Mouse (Mus musculus) heart, postnatal 10 days (tissue): ENCODE results near the gene D030056L22Rik. TPM values are rescaled to one million over a fixed set of nuclear protein-coding genes. Genes with fewer than 3 reads are reported as not detected.

ENCODE experiments used
- DNase-seq, 2 experiments: peaks; one replicate each; pipeline ENCODE4 v3.0.0; 2021
- intact Hi-C: fragments of 180-260 bp; cut with DNase I; formaldehyde crosslinking; loops from one replicate; pipeline ENCODE4 v1.15.1; 2025
- total RNA-seq, 2 experiments: library from RNA; stranded (reverse); gene quantifications; 2 replicates each; pipeline ENCODE4 v1.2.3; 2021

D030056L22Rik gene
- total RNA-seq, result 10 to 100 TPM in 1 of 2 experiments, 1 to 10 TPM in 1; 9.1 to 13.5 TPM

DNA sequence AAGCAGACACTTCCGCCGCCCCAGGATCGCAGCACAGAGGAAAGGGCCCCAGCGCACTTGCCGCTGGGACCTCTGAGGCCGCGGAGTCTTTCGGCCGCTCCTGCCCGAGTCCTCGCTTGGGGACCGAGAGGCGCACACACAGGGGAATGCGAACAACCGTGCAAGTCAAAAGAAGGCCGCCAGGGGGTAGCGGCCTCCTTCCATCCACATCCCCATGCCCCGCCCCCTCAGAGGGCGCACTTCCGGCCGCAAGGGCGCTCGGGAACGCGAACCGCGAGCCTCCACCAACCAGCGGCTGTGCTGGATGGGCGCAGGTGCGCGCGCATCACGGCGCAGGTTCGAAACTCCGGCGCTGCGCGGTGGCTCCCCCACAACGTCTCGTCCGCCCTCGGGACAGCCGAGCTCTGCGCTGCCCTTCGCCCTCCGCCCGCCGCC lies at the start of gene D030056L22Rik:
TSS of gene D030056L22Rik (plus strand) at position 328 of the 435 bp plus-strand sequence.
- peak; percentile 98 to 99 for DNase-seq
- intact Hi-C loops, result loop anchor here (5.0 kb wide), 2 partner anchors 41 to 81 kb away; partner anchors contain the start of genes Carnmt1, Nmrk1 and Ostf1

DNA sequence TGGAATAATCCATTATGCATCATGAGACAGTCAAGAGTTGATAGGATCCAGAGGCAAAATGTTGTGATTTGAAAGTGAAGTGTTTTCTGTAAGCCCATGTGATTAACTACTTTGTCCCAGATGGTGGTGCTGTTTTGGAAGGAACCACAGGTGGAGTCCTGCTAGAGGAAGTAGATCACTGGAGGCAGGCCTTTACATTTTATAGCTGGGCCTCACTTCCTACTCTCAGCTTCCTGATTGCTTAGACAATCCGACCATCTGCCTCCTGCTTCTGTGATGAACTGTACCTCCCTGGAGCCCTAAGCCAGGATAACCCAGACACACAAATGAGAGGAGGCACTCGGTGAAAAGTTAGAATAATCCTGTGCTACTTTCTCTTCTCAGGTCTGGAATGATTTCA lies 49.1 kb upstream of the D030056L22Rik start:
- no peak for DNase-seq
- intact Hi-C loops, result no loop called here

DNA sequence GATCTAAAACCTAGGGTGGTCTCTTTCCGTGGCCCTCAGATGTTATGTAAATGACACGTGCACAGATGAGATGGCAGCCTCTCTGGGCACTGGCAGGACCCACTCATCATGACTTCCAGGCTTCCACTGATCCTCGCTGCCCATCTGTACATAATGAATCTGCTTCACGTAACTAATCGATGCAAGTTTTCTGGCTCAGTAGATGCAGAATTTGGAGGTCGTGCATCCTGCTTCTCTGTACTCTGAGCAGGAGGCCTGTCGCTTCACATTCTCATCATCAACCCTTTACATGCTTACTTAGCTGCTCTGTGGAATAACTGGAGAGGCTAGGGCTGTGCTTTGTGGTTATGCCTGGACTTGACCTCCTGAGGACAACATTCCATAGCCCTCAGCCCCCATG lies 46.0 kb upstream of the D030056L22Rik start:
- DNase-seq, result no peak
- intact Hi-C loops, result no loop called here

DNA sequence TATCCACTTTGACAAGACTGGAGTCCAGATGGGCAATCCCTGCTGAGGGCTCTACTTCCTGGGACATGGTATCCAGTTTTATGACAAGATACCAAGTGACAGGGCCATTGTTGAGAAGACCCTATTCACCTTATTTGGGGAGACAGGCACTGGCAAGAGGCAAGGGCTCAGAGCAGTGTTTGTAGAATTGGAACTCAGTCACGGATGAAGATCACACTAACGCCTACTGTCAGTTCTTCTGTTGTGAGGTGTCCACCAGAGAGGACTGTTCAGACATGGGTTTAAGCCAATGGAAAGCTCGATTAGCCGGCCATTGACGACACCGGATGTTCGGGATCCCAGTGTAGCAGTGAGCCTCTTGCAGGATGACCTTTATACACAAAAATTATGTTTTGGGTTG lies 43.4 kb upstream of the D030056L22Rik start:
- intact Hi-C loops, result no loop called here
- no peak for DNase-seq

DNA sequence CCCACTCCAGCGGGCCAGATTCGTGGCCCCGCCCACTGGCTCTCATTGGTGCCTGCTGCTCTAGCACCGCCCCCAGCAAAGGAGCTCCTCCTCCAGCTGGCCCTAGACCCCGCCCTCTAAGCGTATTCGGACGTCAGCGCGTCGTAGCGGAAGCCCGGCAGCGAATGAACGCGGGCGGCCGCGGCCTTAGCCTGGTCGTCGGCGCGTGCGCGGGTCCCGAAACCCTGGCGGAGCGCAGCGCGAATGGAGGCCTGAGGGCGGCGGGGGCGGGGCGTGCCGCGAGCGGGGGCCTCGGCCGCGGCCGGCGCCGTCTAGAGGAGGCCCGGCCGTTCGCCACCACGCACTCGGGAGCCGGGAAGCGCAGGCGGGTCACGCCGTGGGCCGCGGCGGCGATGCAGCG lies 42.4 kb upstream of the D030056L22Rik start, which contains the start of gene Carnmt1:
TSS of gene Carnmt1 (plus strand) at position 157 of the 400 bp plus-strand sequence.
- peak; percentile 99 for DNase-seq
- intact Hi-C loops, result loop anchor here (5.0 kb wide), 2 partner anchors 33 to 42 kb away; partner anchors contain the start of gene D030056L22Rik

DNA sequence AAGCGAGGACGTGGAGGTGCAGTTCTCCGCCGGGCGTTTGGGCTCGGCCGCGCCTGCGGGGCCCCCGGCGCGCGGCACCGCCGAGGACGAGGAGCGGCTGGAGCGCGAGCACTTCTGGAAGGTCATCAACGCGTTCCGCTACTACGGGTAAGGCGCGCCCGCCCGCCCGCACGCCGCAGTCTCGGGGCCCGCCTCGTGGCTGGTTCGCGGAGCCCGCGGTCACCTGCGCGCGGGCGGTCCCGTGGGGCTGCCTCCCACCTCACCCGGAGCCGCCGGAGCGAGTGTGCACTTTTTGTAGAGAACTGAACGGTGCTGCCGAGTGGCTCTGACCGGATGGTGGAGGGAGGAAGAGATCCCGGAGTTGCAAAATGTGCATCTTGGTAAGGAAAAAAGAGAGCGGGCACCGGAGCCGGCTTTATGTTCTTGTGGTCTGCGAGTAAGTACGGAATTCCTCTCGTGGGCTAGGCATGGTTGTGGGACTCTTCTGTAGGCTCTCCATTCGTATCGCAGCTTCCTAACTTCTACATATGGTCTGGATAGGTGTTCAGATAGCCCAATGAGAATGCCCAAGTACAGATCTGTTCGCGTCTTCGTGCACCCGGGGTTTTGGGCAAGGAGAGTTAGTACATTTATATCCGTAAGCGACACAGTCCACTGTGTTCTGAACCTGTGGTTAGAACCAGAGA lies 41.8 kb upstream of the D030056L22Rik start:
- intact Hi-C loops, result loop anchor here (5.0 kb wide), 2 partner anchors 34 to 41 kb away; partner anchors contain the start of gene D030056L22Rik
- peak; percentile 56 to 65 for DNase-seq

DNA sequence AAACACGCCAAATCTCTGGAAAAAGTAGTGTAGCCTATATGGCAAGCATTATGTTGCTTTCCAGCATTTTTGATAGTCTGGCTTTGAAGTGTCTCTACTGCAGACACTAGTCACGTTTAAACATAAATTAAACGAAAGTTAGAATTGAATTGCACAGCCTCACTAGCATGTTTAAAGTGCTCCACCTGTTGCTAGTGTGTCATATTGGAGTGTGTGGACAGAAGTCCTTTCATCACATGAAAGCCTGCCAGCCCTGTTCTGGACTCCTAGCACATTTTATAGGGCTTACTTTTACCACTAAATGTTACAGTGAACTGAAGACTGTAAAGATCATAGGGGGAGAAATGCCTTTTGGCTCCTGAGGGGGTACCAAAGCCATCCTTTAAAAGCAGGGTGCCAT lies 40.5 kb upstream of the D030056L22Rik start:
- intact Hi-C loops, result loop anchor here (5.0 kb wide), 2 partner anchors 35 to 40 kb away; partner anchors contain the start of gene D030056L22Rik
- peak in 1 of 2 experiments; percentile 19 for DNase-seq

DNA sequence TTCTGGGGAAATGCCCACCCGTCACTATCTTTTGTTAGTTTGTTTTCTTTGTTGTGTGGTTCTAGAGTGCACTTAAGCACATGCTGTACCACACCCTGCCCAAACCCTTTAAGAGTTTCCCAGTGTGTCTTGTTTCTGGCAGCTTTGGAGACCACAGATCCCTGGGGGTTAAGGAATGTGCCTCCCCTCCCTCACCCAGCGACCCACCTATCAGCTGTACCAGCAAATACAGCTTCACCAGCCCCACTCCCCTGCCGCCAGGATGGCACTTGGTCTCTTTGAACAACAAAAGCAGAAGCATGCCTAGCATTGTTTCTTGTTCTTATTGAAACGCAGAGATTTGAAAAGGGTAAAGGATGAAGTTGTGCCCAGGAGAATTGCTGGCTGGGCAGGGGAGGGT lies 39.9 kb upstream of the D030056L22Rik start:
- DNase-seq, result no peak
- intact Hi-C loops, result loop anchor here (5.0 kb wide), 2 partner anchors 36 to 39 kb away; partner anchors contain the start of gene D030056L22Rik

DNA sequence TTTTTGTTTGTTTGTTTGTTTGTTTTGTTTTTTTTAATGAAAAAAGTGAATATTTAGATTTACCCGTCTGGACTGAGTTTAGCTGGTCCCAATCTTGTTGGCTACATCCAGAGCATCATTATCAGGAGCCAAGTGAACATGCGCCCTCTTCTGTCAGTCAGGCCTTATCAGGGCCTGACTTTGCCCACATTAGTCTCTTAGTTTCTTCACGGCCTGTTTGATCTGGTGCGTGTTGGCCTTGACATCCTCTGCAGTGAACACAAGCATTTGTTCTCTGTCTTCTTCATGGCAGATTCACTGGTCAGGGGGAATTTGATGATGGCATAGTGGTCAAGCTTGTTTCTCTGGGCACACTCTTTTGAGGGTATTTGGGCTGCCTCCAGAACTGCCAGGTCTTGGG lies 30.9 kb upstream of the D030056L22Rik start:
- no peak for DNase-seq
- intact Hi-C loops, result no loop called here

DNA sequence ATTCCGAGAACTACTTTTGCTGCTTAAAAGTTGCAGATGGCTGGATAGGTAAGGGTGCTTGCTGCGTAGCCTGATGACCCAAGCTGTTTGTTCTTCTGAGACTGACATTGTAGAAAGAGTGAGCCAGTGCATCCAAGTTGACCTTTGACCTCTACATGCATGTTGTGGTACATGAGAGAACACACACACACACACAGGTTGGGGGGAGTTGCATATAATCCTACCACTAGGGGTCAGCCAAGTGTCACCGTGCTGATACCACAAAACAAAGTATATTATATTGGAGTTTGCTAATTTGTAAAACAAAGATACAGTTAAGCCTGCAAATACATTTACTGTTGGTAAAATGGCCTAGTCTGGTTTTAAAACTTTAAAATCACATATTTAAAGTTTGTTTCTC lies 25.4 kb upstream of the D030056L22Rik start:
- DNase-seq, result peak; percentile 25 to 57
- intact Hi-C loops, result loop anchor here (2.0 kb wide), 1 partner anchor 147 kb away; no protein-coding TSS in a partner anchor

DNA sequence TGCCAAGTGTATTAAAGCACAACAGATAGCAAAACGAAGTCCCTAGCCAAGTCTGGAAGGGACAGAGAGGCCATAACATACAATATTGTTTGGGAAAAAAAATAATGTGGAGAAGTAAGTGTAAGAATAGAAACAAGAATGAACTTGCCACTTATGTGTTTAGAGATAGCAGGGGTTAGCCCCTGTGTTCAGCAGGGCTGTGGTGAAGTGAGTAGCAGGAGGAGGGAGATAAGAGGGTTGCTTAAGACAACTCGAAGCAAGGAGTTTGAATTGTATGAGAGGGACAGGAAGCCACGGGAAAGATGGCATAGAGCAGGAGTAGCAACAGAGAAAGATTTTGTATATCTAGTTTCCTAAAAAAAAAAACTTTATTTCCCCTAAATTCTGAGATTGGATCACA lies 20.8 kb upstream of the D030056L22Rik start:
- DNase-seq, result no peak
- intact Hi-C loops, result no loop called here

DNA sequence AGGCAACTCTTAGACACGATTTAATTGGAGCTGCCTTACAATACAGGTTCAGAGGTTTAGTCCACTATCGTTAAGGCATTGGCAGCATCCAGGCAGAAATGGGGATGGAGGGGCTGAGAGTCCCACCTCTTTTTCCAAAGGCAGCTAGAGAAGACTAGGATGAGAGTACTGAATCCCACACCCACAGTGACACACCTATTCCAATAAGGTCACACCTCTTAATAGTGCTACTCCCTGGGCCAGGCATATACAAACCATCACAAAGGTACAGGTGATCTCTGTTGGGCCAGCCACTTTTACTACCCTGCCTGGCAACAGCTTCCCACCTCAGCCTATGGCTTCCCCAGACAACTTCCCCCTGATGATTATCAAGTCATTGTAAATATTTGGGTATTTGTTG lies 20.2 kb upstream of the D030056L22Rik start:
- intact Hi-C loops, result no loop called here
- DNase-seq, result no peak

DNA sequence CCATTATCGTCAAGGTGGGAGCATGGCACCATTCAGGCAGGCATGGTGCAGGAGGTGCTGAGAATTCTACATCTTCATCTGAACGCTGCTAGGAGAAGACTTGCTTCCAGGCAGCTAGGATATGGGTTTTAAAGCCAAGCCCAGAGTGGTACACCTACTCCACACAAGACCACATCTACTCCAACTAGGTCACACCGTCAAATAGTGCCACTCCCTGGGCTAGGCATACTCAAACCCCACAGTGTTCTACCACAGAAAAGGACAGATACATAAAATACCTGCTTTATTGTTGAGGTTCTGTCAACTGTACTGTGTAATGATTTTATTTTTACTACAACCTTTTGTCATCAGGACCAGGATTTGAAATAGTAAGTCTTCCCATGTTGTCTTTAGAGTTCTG lies 17.9 kb upstream of the D030056L22Rik start:
- intact Hi-C loops, result no loop called here
- no peak for DNase-seq

DNA sequence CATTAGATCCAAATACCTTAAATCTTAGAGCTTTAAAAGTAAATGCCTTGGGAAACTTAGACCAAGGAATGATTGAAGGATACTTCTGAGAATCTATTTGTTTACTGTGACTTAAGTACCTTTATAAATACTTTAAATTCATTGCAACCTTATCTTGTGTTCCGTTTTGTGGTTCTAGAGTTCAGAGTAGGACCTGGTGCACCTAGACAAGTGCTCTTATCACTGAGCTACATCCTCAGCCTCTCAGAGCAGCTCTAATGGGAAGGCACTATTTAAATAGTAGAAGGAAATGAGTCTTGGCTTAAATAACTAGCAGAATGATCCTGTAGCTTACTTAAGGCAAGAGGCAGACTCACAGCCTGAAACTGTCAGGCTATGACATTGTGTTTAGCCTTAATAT lies 17.4 kb upstream of the D030056L22Rik start:
- intact Hi-C loops, result no loop called here
- DNase-seq, result no peak

DNA sequence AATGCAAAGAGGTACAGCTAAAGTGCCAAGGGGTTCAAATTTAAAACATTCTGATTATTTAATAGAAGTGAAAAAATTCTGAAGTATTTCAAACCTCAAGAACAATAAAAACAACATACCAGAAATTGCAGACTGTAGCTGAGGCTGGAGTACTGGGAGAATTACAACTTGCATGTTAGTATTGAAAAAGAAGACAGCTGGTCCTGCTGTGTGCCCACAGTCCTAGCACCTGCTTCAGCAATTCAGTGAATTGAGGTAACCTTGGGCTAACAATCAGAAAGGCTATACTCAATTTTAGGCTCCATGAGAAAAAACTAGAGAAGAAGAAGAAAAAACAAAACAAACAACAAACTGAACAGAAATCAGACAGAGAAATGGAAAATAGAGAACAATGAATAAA lies 4.9 kb upstream of the D030056L22Rik start:
- DNase-seq, result no peak
- intact Hi-C loops, result no loop called here

DNA sequence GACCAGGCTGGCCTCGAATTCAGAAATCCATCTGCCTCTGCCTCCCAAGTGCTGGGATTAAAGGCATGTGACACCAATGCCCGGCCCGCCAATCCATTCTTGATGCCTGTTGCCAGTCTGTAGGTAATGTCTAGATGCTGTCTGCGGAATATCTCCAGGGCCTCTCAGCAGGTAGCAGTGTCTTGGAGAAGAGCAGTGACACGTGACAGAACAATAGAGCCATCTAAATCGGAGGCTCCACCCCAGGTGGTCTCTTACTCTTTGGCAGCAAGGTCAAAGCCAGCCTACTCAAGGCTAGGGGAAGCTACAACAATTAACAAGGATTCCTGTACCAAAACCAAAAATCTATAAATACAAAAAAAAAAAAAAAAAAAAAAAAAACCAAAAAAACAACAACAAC lies 2.1 kb upstream of the D030056L22Rik start:
- DNase-seq, result no peak
- intact Hi-C loops, result loop anchor here (5.0 kb wide), 2 partner anchors 39 to 79 kb away; partner anchors contain the start of genes Carnmt1, Nmrk1 and Ostf1

DNA sequence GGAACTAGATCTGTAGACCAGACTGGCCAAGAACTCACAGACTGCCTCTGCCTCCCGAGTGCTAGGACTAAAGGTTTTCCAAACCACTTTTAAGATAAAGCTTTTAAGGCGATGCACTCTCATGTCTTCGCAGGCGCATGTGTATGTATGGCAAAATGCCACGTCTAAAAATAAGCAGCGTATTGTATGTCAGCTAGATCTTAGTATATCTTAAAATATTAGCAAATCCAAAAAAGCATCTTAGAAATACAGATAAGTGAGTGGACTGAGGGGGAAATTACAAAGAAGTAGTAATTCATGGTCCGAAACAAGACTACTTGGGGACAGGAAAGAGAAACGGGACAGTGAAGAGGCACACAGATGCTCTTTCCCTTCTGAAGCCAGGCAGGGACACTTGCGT lies 1.4 kb upstream of the D030056L22Rik start:
- intact Hi-C loops, result loop anchor here (5.0 kb wide), 2 partner anchors 39 to 79 kb away; partner anchors contain the start of genes Carnmt1, Nmrk1 and Ostf1
- DNase-seq, result no peak

DNA sequence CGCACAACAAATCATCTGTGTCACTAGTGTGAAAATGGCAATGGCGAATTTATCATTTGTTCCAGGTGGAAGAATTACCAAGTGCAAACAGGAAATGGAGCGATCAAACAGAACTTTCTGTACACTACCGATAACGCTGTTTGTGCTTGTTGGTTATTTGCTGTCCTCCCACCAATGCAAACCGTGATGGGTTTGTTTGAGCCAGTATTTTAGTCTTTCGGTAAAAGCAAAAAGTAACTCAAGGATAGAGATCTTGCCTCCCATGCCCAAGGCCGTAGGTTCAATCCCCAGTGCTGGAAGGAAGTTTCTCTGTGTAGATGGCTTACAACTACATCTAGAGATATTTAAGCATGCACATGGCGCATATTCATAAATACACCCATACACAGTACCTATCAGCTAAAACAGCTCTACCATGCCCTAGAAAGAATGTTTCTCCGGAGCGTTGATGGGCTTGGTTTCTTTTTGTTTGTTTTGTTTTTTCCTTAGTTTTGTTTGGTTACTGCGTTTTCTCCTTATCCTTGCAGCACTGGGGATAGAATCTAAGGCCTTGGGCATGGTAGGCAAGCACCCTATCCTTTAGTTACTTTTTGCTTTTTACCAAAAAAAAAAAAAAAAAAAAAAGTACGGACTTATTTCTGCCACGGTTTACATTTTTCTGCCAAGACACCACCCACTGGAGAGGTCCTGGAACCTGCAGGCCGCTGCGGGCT lies 684 bp upstream of the D030056L22Rik start:
- intact Hi-C loops, result loop anchor here (5.0 kb wide), 2 partner anchors 40 to 80 kb away; partner anchors contain the start of genes Carnmt1, Nmrk1 and Ostf1
- peak in 1 of 2 experiments; percentile 10 for DNase-seq

DNA sequence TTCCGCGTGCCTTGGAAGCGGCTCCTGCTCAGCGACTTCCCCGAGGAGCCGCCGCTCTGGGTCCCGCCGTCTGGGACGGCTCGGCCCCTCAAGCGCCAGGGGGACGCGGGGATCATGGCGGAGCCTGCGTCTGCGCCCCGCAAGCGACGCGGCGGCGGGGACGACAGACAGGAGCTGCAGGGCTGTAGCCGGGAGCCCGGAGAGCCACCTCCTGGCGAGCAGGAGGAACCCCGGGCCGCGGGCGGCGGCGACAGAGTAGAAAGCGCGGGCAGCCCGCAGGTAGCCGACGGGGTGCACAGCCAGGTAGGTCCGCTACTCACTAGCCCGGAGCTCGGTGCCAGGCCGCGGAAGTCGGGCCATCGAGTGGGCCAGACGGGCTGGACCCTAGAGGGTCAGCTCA lies 364 bp downstream of the D030056L22Rik start:
- DNase-seq, result peak; percentile 58 to 66
- intact Hi-C loops, result loop anchor here (5.0 kb wide), 2 partner anchors 41 to 81 kb away; partner anchors contain the start of genes Carnmt1, Nmrk1 and Ostf1

DNA sequence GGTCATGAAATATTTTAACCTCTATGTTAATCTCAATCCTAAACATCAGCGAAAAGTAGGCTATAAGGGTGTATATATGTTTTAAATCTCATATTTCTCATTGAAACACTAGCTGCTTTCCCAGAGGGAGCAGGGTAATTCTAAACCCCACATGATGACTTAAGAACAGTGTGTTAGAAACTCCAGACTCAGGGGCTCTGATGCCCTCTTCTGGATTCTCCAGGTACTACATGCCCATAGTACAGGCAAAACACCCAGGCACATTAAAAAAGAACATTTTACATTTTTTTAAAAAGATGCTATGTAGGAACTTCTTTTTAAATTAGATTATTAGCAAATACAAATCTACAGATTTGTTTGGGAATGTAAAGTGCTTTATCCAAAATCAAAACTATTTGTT lies 3.4 kb downstream of the D030056L22Rik start:
- intact Hi-C loops, result loop anchor here (2.0 kb wide), 1 partner anchor 118 kb away; no protein-coding TSS in a partner anchor
- DNase-seq, result peak; percentile 75 to 85

DNA sequence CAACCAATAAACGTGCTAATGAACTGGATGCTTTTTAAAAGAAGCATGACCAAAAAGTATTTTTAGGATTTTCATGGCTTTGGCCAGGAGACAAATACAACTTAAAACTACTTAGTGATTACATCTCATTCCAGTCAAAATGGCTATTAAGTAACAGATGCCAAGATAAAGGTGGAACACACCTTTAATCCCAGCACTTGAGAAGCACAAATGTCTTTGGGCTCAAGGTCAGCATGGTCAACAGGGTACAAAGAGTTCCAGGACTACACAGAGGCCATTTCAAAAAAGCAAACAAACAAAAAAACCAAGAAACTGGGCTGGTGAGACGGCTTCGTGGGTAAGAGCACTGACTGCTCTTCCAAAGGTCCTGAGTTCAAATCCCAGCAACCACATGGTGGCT lies 7.3 kb downstream of the D030056L22Rik start:
- no peak for DNase-seq

More for the DNA sequence above, 7.3 kb downstream of the D030056L22Rik start:
- intact Hi-C loops, result no loop called here
